Mouse (Mus musculus) heart, adult 2 months (tissue): ENCODE measurements around the gene Trim13.

Source experiments
- CTCF ChIP-seq: fragments of 200-600 bp; IDR thresholded peaks from 2 replicates; pipeline ENCODE4 v1.8.1; 2022; ENCODE audit warnings: antibody characterized with exemption, mild to moderate bottlenecking, moderate library complexity
- POLR2A ChIP-seq: fragments of 200-500 bp; IDR thresholded peaks from 2 replicates; pipeline ENCODE4 v1.6.1; 2011; ENCODE audit warnings: mild to moderate bottlenecking, low read depth, low read length, control low read depth; ENCODE audit not compliant: insufficient read depth

DNA sequence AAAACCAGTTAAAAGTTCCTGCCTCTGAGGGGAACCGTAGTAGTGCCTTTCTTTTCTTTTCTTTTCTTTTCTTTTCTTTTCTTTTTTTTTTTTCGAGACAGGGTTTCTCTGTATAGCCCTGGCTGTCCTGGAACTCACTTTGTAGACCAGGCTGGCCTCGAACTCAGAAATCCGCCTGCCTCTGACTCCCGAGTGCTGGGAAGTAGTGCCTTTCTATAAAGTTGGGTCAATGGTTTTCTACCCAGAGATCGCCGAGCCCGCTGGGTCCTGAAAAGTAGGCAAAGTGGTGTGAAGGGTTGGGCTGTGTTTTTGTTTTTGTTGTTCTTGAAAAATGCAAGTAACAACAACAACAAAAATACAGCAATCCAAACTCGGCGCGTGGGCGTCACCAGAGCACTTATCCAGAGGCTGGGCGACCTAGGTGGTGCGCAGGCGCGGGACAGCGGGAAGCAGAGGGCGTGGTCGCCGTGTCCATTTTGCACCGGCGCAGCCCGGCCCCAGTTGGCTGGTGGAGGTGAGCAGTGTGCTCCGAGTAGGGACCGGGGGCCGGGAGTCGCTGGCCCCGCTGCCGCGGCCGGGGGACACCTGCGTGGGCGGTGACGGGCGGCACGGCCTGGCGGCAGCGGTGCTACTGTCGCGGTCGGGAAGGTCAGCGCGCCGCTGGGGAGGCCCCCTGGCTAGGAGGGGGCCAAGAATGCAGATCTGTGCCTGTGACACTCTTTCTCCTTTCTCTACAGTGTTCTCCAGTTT, 1.2 kb downstream of the Trim13 start:
- TF ChIP-seq POLR2A (peak; percentile 67; the same call in 1 of the 2 replicates), CTCF (no peak)
